Mouse (Mus musculus) ES-Bruce4 (cell line): ENCODE measurements around the gene Dlx4.

Experiments used
- CTCF ChIP-seq: IDR thresholded peaks from one replicate; pipeline ENCODE4 v1.8.1; 2011; ENCODE audit warnings: low read depth, low read length
- EP300 ChIP-seq: IDR thresholded peaks from 2 replicates; pipeline ENCODE4 v1.6.1; 2011; ENCODE audit warnings: low read depth, low read length; ENCODE audit not compliant: insufficient read depth
- POLR2A ChIP-seq: IDR thresholded peaks from one replicate; pipeline ENCODE4 v1.8.1; 2011; ENCODE audit warnings: low read length; ENCODE audit not compliant: insufficient read depth

- TF ChIP-seq CTCF (no peak), POLR2A (no peak), EP300 (no peak)
These were observed 6.2 kb downstream of the Dlx4 start for GRCm38 (mm10) chr11:95139871-95140270.
